Mouse (Mus musculus): ENCODE measurements around the gene Gabpa.

DNA sequence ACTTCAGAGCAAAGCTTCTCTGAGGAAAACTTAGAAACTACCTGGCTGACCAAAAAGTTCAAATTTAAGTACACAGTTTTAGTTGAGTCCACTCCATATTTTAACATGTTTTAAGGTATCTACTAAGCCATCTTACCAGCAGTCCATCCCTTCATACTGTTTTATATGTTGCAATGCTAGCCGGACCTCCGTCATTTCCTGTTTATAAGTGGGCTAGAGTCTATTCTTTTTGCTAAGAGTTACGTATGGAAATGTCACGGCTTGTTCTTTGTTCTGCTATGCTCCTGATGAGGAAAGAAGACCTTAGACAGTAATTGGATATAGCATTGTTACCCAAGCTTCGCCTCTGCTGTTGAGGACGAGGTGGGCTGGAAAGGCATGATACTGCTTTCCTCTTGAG is 18.8 kb downstream of the Gabpa start:
- TF ChIP-seq CTCF (IDR thresholded peaks at IDR 0.05; ENCODE audit: borderline replicate concordance, extremely low read depth, insufficient read depth, insufficient read length) (no peak), POLR2A (IDR thresholded peaks at IDR 0.05; ENCODE audit: borderline replicate concordance, extremely low read depth, insufficient read depth, insufficient read length, poor library complexity, severe bottlenecking) (no peak)
